Mouse (Mus musculus) heart, adult 2 months (tissue): ENCODE measurements around the gene Ubald2. TPM values are rescaled to one million over a fixed set of nuclear protein-coding genes. Genes with fewer than 3 reads are reported as not detected.

Experiments used
- DNase-seq, 2 experiments: peaks; one replicate each; pipeline ENCODE4 v3.0.0; 2021
- H3K27ac ChIP-seq: fragments of 200-600 bp; 2 replicates; pipeline ENCODE4 v1.8.1; 2022
- H3K27me3 ChIP-seq: fragments of 200-500 bp; 2 replicates; pipeline ENCODE4 v1.6.1; 2012; ENCODE audit warnings: mild to moderate bottlenecking, low read length, inconsistent platforms, mixed read lengths; ENCODE audit not compliant: control insufficient read depth, insufficient read depth
- H3K36me3 ChIP-seq: fragments of 200-500 bp; 2 replicates; pipeline ENCODE4 v1.6.1; 2012; ENCODE audit warnings: low read length, inconsistent platforms; ENCODE audit not compliant: control insufficient read depth, insufficient read depth
- H3K4me1 ChIP-seq: fragments of 200-500 bp; 2 replicates; pipeline ENCODE4 v1.6.1; 2011; ENCODE audit warnings: low read length; ENCODE audit not compliant: control insufficient read depth, insufficient read depth
- H3K4me3 ChIP-seq: fragments of 200-600 bp; 2 replicates; pipeline ENCODE4 v1.8.1; 2022
- H3K79me2 ChIP-seq: fragments of 200-500 bp; replicated peaks from 2 replicates; pipeline ENCODE4 v1.6.1; 2012; ENCODE audit warnings: mild to moderate bottlenecking, inconsistent platforms, low read length, moderate library complexity, mixed read lengths; ENCODE audit not compliant: control insufficient read depth, insufficient read depth
- H3K9ac ChIP-seq: fragments of 200-500 bp; 2 replicates; pipeline ENCODE4 v1.6.1; 2012; ENCODE audit warnings: low read depth, mild to moderate bottlenecking, control low read depth, inconsistent platforms, low read length, mixed read lengths
- CTCF ChIP-seq: fragments of 200-600 bp; IDR thresholded peaks from 2 replicates; pipeline ENCODE4 v1.8.1; 2022; ENCODE audit warnings: antibody characterized with exemption, mild to moderate bottlenecking, moderate library complexity
- EP300 ChIP-seq: fragments of 200-500 bp; IDR thresholded peaks from 2 replicates; pipeline ENCODE4 v1.6.1; 2011; ENCODE audit warnings: low read depth, low read length, control low read depth; ENCODE audit not compliant: insufficient read depth
- POLR2A ChIP-seq: fragments of 200-500 bp; IDR thresholded peaks from 2 replicates; pipeline ENCODE4 v1.6.1; 2011; ENCODE audit warnings: mild to moderate bottlenecking, low read depth, low read length, control low read depth; ENCODE audit not compliant: insufficient read depth
- WGBS: fragments of 180-500 bp; shearing (Covaris S2); methylation state at CpG from one replicate; pipeline ENCODE4 v1.1.7; 2018; 5-methylcytosine and 5-hydroxymethylcytosine counted together
- intact Hi-C: fragments of 180-260 bp; cut with DNase I; formaldehyde crosslinking; loops from one replicate; pipeline ENCODE4 v1.15.1; 2025
- polyA plus RNA-seq: library from polyadenylated mRNA; depleted of rRNA; stranded (reverse); fragments of >200 nt; gene quantifications from 2 replicates; pipeline ENCODE4 v1.2.3, GENCODE M21; 2012
- total RNA-seq, 2 experiments: library from RNA; stranded (reverse); gene quantifications; 2 replicates each; pipeline ENCODE4 v1.2.3; 2021

Gene Ubald2
- total and polyA plus RNA-seq, 3 experiments, result 29.2 to 80.1 (median 34.1) TPM

DNA sequence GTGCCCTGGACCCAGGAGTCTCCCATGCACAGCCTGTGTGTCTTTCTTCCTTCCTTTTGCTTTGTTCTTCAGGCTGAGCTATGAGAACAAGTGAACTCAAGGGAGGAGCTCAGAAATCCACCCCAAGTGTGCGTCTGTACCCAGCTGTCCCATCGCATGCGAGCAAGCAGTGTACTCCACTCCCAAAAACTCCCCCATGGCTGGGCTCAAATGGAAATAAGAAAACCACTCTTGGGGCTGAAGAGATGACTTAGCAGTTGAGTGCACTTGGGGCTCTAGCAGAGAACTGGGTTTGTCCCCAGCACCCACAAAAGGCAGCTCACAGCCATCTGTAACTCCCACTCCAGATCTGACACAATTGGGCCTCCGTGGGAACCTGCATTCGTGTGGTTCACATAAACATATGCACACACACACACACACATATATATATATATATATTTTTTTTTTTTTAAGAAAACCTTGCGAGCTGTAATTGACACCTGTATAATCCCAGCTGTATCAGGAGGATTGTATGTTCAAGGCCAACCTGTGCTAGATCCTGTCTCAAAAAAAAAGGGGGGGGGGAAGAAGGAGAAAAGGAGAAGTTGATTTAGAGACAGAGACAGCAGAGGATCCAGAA is 14.9 kb upstream of the Ubald2 start:
- H3K27ac ChIP-seq, result no peak overlapping the region; the same call in 1 of the 2 replicates
- intact Hi-C loops, result no loop called here
- no peaks in the 10 kb centered on the region for H3K79me2 ChIP-seq
- H3K4me1 ChIP-seq, result peaks cover 2% of the 10 kb centered on the region
- H3K9ac ChIP-seq, result no peak overlapping the region
- no peak overlapping the region for H3K4me3 ChIP-seq
- H3K36me3 ChIP-seq, result no peaks in the 10 kb centered on the region
- 73% methylated on average over 6 of the region's 6 CpGs for WGBS
- H3K27me3 ChIP-seq, result no peaks in the 10 kb centered on the region
- no peak for DNase-seq
- no peak for TF ChIP-seq EP300
- no peak for TF ChIP-seq POLR2A
- no peak for TF ChIP-seq CTCF

GRCm38 (mm10) chr11:116421102-116421501 is 12.8 kb upstream of the Ubald2 start:
- no peak overlapping the region for H3K27ac ChIP-seq
- WGBS, result 60% methylated on average over 6 of the region's 6 CpGs

GRCm38 (mm10) chr11:116422562-116422961 is 11.3 kb upstream of the Ubald2 start:
- H3K27me3 ChIP-seq, result no peaks in the 10 kb centered on the region
- intact Hi-C loops, result no loop called here
- TF ChIP-seq CTCF (no peak), POLR2A (no peak), EP300 (no peak)
- H3K9ac ChIP-seq, result no peak overlapping the region
- peaks cover 3% of the 10 kb centered on the region for H3K4me1 ChIP-seq
- DNase-seq, result no peak
- no peaks in the 10 kb centered on the region for H3K79me2 ChIP-seq
- no peak overlapping the region for H3K4me3 ChIP-seq
- H3K36me3 ChIP-seq, result no peaks in the 10 kb centered on the region
- 96% methylated on average over 2 of the region's 2 CpGs for WGBS
- H3K27ac ChIP-seq, result no peak overlapping the region

More at GRCm38 (mm10) chr11:116421102-116421501, 12.8 kb upstream of the Ubald2 start:
- Histone ChIP-seq H3K36me3 (no peaks in the 10 kb centered on the region), H3K27me3 (no peaks in the 10 kb centered on the region), H3K4me3 (no peak overlapping the region), H3K79me2 (no peaks in the 10 kb centered on the region), H3K9ac (no peak overlapping the region), H3K4me1 (peaks cover 3% of the 10 kb centered on the region)
- TF ChIP-seq CTCF, result no peak
- no peak for TF ChIP-seq EP300
- no peak for TF ChIP-seq POLR2A
- no peak for DNase-seq
- intact Hi-C loops, result no loop called here

DNA sequence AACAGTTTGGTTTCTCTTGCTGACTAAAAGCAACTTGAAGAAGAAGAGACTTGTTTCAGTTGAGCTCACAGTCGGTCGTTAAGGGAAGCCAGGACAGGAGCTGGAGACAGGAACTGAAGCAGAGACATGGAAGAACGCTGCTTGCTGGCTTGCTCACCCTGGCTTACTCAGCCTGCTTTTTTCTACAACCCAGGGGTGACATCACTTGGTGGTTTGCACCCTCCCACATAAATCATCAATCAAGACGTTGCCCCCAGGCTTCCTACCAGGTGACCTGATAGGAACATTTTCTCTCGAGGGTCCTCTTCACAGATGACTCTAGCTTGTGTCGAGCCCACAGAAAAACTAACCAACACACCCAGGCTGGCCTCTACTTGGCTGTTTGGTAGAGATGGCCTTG is 10.7 kb upstream of the Ubald2 start:
- no peak for TF ChIP-seq CTCF
- TF ChIP-seq EP300, result no peak
- TF ChIP-seq POLR2A, result no peak
- Histone ChIP-seq H3K4me1 (peaks cover 3% of the 10 kb centered on the region), H3K4me3 (no peak overlapping the region), H3K79me2 (no peaks in the 10 kb centered on the region), H3K9ac (no peak overlapping the region), H3K27ac (no peak overlapping the region), H3K27me3 (no peaks in the 10 kb centered on the region), H3K36me3 (no peaks in the 10 kb centered on the region)
- intact Hi-C loops, result no loop called here
- DNase-seq, result no peak
- WGBS, result 79% methylated on average over 6 of the region's 6 CpGs

DNA sequence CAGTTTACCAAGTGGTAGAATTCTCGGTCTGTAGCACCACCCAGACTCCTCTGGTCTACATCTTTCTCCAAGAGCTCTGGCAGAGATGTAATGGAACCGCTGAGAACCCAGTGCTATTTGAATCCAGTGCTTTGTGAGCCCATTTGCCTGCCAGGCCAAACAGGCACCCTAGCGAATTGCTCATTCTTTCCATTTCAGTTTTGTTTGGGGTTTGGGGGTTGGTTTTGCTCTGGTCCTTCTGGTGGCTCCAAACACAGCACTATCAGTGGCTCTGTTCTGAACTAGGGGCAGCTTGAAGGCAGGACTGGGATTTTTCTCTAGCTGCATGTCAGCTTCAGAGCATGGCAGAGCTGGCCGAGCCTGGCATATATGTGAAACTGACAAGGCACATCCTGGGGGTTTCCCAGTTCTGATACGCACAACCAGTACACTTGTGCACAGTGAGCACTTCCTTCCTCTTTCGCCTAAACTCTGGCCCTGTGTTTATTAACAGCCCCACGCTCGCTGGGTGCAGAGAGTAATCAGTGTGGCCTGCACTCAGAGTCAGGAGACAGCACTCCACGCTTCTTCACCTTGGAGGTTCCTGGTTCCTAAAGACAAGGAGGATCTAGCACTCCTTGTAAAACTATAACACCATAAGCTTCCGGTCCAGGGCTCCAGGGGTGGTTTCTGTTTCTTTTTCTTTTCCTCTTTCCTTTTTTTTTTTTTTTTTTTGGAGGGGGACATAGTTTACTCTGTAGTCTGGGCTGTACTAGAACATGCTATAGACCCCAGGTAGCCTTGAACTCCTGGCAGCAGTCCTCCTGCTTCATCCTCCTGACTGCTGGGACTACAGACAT is 9.9 kb upstream of the Ubald2 start:
- peak in 1 of 2 experiments; percentile 71 for DNase-seq
- TF ChIP-seq EP300 (0 out of 2 replicates have a peak, but pooled peaks have one; percentile 18), CTCF (no peak)
- no peak overlapping the region for H3K4me3 ChIP-seq
- H3K4me1 ChIP-seq, result peaks cover 3% of the 10 kb centered on the region
- H3K27me3 ChIP-seq, result no peaks in the 10 kb centered on the region
- 51% methylated on average over 10 of the region's 10 CpGs for WGBS
- H3K79me2 ChIP-seq, result no peaks in the 10 kb centered on the region
- H3K27ac ChIP-seq, result peak overlapping the region; percentile 29; the same call in 1 of the 2 replicates
- no peak overlapping the region for H3K9ac ChIP-seq
- H3K36me3 ChIP-seq, result no peaks in the 10 kb centered on the region
- intact Hi-C loops, result no loop called here
